Mouse (Mus musculus) limb, embryonic 13.5 days (tissue): ENCODE data around the gene Slc3a2. TPM values are rescaled to one million over a fixed set of nuclear protein-coding genes. Genes with fewer than 3 reads are reported as not detected.
"Not testable (repeated sequence)": the region's sequence is repeated elsewhere in the genome, so short reads cannot be mapped to it uniquely, and the experiment has no call there.

Experiments
- ATAC-seq: fragments of 200-750 bp; cut with Nextera tagmentation; 2 replicates; pipeline ENCODE4 v1.8.0; 2017; ENCODE audit warnings: low read depth, moderate number of reproducible peaks, moderate TSS enrichment; ENCODE audit not compliant: low FRiP score
- H3K27ac ChIP-seq: fragments of 300-500 bp; sonication (generic); 2 replicates; pipeline ENCODE4 v1.5.1; 2015; ENCODE audit warnings: inconsistent platforms, mild to moderate bottlenecking, moderate library complexity
- H3K27me3 ChIP-seq: fragments of 300-500 bp; sonication (generic); 2 replicates; pipeline ENCODE4 v1.6.1; 2015; ENCODE audit warnings: mild to moderate bottlenecking, inconsistent platforms
- H3K36me3 ChIP-seq: fragments of 300-500 bp; sonication (generic); 2 replicates; pipeline ENCODE4 v1.6.1; 2015; ENCODE audit warnings: inconsistent platforms, mild to moderate bottlenecking, moderate library complexity
- H3K4me1 ChIP-seq: fragments of 300-500 bp; sonication (generic); 2 replicates; pipeline ENCODE4 v1.6.1; 2015; ENCODE audit warnings: inconsistent platforms
- H3K4me2 ChIP-seq: fragments of 300-500 bp; sonication (generic); replicated peaks from 2 replicates; pipeline ENCODE4 v1.6.1; 2015; ENCODE audit warnings: inconsistent platforms, mild to moderate bottlenecking, moderate library complexity
- H3K4me3 ChIP-seq: fragments of 300-500 bp; sonication (generic); 2 replicates; pipeline ENCODE4 v1.5.1; 2015; ENCODE audit warnings: moderate library complexity, mild to moderate bottlenecking, inconsistent platforms
- H3K9ac ChIP-seq: fragments of 300-500 bp; sonication (generic); 2 replicates; pipeline ENCODE4 v1.6.1; 2015; ENCODE audit warnings: mild to moderate bottlenecking, inconsistent platforms
- H3K9me3 ChIP-seq: fragments of 300-500 bp; sonication (generic); 2 replicates; pipeline ENCODE4 v1.6.1; 2016; ENCODE audit warnings: inconsistent platforms
- WGBS: fragments of 180-500 bp; shearing (Covaris S2); methylation state at CpG from one replicate; pipeline ENCODE4 v1.1.7; 2015; 5-methylcytosine and 5-hydroxymethylcytosine counted together
- polyA plus RNA-seq: library from polyadenylated mRNA; unstranded; fragments of >200 nt; fragmentation: Nextera tagmentation; extraction: Ambion mirVana; gene quantifications from 2 replicates; pipeline ENCODE4 v1.2.1, GENCODE M21; 2015

Slc3a2 gene
- polyA plus RNA-seq, 1 experiment from 2014 or later: 103 TPM

DNA sequence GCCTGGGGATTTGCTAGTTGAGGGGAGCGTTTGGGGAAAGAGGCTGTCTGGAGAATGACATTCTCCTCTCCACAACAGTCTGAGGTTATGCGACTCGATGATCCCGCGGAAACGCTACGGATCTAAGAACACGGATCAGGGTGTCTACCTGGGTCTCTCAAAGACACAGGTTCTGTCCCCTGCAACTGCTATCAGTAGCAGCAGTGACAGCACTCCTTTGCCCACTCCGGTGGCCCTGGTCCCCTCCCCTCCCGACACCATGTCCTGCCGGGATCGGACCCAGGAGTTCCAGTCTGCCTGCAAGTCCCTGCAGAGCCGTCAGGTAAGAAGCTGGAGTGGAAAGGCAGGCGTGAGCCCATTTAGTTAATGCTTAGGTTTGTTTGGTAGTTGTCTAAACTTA lies 19.0 kb upstream of the Slc3a2 start:
- H3K4me3 ChIP-seq: peak overlapping the region; percentile 99
- no peak for ATAC-seq
- no peaks in the 10 kb centered on the region for H3K9me3 ChIP-seq
- H3K36me3 ChIP-seq: peaks cover 81% of the 10 kb centered on the region
- WGBS: 18% methylated on average over 14 of the region's 14 CpGs
- peaks cover 23% of the 10 kb centered on the region for H3K4me1 ChIP-seq
- H3K9ac ChIP-seq: peak overlapping the region; percentile 94
- peak overlapping the region; percentile 98 for H3K4me2 ChIP-seq
- H3K27me3 ChIP-seq: no peaks in the 10 kb centered on the region
- H3K27ac ChIP-seq: peak overlapping the region; percentile 95

- Histone ChIP-seq H3K36me3 (peaks cover 73% of the 10 kb centered on the region), H3K4me1 (peaks cover 29% of the 10 kb centered on the region), H3K27ac (peak within 1 kb of the TSS; percentile 95), H3K4me2 (peak within 1 kb of the TSS; percentile 98), H3K27me3 (no peaks in the 10 kb centered on the region), H3K9me3 (no peaks in the 10 kb centered on the region), H3K4me3 (peak within 1 kb of the TSS; percentile 99), H3K9ac (peak within 1 kb of the TSS; percentile 94)
- WGBS: under 1% methylated on average over 36 of the region's 36 CpGs
- peak; percentile 98 for ATAC-seq
Observed at GRCm38 (mm10) chr19:8741243-8741869, 18.2 kb upstream of the Slc3a2 start, which contains the start of gene Stx5a. Stx5a (plus strand) TSS chr19:8741413.

- WGBS: 64% methylated on average over 14 of the region's 14 CpGs
- Histone ChIP-seq H3K4me3 (peak within 1 kb of the TSS; percentile 99), H3K27ac (peak within 1 kb of the TSS; percentile 95), H3K9me3 (no peaks in the 10 kb centered on the region), H3K27me3 (no peaks in the 10 kb centered on the region), H3K4me2 (peak within 1 kb of the TSS; percentile 55), H3K9ac (peak within 1 kb of the TSS; percentile 94), H3K36me3 (peaks cover 66% of the 10 kb centered on the region), H3K4me1 (peaks cover 29% of the 10 kb centered on the region)
- peak; percentile 2; the same call in 1 of the 2 replicates for ATAC-seq
Observed at GRCm38 (mm10) chr19:8740603-8741002, 17.4 kb upstream of the Slc3a2 start, which contains the start of gene 1700092M07Rik. 1700092M07Rik (plus strand) TSS chr19:8740718.

DNA sequence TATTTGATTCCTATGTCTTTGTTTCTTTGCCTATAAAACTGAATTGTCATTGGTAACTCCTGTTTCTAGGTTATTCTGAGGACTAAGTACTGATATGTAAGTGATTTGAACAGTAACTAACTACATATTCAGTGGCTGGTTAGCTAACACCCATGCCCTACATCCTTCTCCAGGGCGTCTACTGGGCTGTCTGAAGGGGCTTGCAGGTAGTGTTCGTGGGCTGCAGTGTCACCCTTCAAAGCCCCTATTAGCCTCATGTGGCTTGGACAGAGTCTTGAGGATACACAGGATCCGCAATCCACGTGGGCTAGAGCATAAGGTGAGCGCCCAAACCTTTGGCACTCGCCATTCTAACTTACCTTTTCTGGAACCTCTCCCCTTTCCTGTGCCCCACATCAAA lies 16.5 kb upstream of the Slc3a2 start:
- ATAC-seq: no peak
- peaks cover 33% of the 10 kb centered on the region for H3K4me1 ChIP-seq
- peaks cover 56% of the 10 kb centered on the region for H3K36me3 ChIP-seq
- no peak overlapping the region for H3K4me2 ChIP-seq
- no peak overlapping the region for H3K9ac ChIP-seq
- no peak overlapping the region for H3K4me3 ChIP-seq
- H3K9me3 ChIP-seq: no peaks in the 10 kb centered on the region
- H3K27ac ChIP-seq: no peak overlapping the region
- 89% methylated on average over 6 of the region's 6 CpGs for WGBS
- no peaks in the 10 kb centered on the region for H3K27me3 ChIP-seq

DNA sequence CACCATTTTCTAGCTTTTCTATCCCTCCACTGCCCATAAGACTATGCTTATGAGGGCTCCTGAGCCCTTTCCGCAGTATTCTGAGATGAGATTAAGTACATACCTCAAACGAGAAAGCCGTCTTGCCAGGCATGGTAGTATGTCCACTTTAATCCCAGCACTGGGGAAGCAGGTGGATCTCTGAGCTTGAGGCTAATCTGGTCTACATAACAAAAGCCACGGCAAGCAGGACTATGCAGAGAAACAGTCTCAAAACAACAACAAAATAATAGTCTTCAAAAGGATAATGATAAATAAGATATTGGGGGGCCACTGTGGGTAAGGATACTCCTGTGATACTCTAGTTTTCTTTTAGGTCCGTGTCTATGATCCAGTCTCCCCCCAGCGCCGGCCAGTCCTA lies 15.7 kb upstream of the Slc3a2 start:
- Histone ChIP-seq H3K9ac (no peak overlapping the region), H3K4me2 (no peak overlapping the region), H3K4me1 (peaks cover 33% of the 10 kb centered on the region), H3K36me3 (peaks cover 49% of the 10 kb centered on the region), H3K27me3 (no peaks in the 10 kb centered on the region), H3K4me3 (no peak overlapping the region), H3K9me3 (no peaks in the 10 kb centered on the region), H3K27ac (no peak overlapping the region)
- no peak for ATAC-seq
- 92% methylated on average over 7 of the region's 7 CpGs for WGBS

DNA sequence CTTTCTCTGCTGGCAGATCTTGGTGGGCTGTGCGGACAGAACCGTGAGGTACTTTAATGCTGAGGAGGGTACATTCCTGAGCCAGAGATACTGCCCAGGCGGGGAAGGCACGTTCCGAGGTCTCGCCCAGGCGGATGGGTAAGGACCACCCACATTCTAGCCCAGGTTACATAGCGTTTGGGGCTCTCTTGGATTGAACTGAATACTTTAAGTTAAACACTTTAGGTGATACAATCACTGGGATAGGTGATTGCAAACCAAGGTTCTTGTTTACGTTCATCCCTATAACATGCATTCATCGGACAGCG lies 12.9 kb upstream of the Slc3a2 start:
- peak overlapping the region; percentile 95 for H3K4me3 ChIP-seq
- H3K9me3 ChIP-seq: no peaks in the 10 kb centered on the region
- peak overlapping the region; percentile 85 for H3K9ac ChIP-seq
- H3K27ac ChIP-seq: peak overlapping the region; percentile 69
- peak overlapping the region; percentile 75 for H3K4me2 ChIP-seq
- H3K4me1 ChIP-seq: peaks cover 20% of the 10 kb centered on the region
- WGBS: 2% methylated on average over 11 of the region's 11 CpGs
- no peak for ATAC-seq
- no peaks in the 10 kb centered on the region for H3K27me3 ChIP-seq
- H3K36me3 ChIP-seq: peaks cover 37% of the 10 kb centered on the region

DNA sequence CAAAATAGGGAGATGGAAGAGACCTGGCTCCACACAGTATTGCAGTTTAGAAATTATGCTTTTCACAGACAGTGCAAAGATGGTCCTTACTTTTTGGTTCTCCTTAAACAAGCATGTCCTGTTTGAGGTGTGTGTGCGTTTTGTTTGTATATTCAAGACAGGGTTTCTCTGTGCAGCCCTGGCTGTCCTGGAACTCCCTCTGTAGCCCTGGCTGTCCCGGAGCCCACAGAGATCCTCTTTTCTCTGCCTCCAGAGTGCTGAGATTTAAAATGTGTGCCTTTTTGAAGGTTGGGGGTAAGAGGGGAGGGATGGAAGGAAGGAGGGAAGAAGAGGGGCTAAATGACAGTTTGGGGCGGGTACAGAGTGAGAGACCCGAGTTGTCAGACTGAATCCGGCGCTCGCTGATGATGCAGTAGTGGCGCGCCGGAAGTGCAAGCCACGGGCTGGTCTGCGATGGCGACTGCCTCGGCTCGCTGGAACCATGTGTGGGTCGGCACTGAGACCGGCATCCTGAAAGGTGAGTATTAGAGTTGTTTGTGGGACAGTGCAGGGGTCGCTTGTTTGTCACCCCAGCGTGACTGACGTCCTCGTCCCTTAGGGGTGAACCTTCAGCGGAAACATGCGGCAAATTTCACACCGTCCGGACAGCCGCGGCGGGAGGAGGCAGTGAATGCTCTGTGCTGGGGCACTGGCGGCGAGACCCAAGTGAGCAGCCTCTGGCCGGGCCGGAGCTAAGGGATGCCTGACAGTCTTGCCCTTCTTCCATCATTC lies 12.4 kb upstream of the Slc3a2 start, which contains the start of gene Wdr74:
Gene Wdr74 (plus strand): TSS at position 439 of the 771 bp plus-strand sequence.
- WGBS: under 1% methylated on average over 32 of the region's 32 CpGs

GRCm38 (mm10) chr19:8734334-8734733 lies 11.2 kb upstream of the Slc3a2 start:
- H3K4me2 ChIP-seq: no peak overlapping the region
- H3K9me3 ChIP-seq: no peaks in the 10 kb centered on the region
- H3K36me3 ChIP-seq: peaks cover 23% of the 10 kb centered on the region
- H3K27ac ChIP-seq: no peak overlapping the region
- WGBS: 74% methylated on average over 3 of the region's 3 CpGs
- H3K4me3 ChIP-seq: no peak overlapping the region
- H3K27me3 ChIP-seq: no peaks in the 10 kb centered on the region
- H3K9ac ChIP-seq: no peak overlapping the region
- H3K4me1 ChIP-seq: peaks cover 11% of the 10 kb centered on the region
- ATAC-seq: no peak

More for the DNA sequence above, 12.4 kb upstream of the Slc3a2 start, which contains the start of gene Wdr74:
- Histone ChIP-seq H3K27me3 (no peaks in the 10 kb centered on the region), H3K4me1 (peaks cover 16% of the 10 kb centered on the region), H3K36me3 (peaks cover 35% of the 10 kb centered on the region), H3K9ac (peak within 1 kb of the TSS; percentile 85), H3K4me3 (peak within 1 kb of the TSS; percentile 95), H3K4me2 (peak within 1 kb of the TSS; percentile 75), H3K27ac (peak within 1 kb of the TSS; percentile 69), H3K9me3 (no peaks in the 10 kb centered on the region)
- peak; percentile 95 for ATAC-seq

GRCm38 (mm10) chr19:8728335-8729099 lies 5.3 kb upstream of the Slc3a2 start:
- H3K9ac ChIP-seq, H3K4me2 ChIP-seq, ATAC-seq, H3K4me3 ChIP-seq, H3K27me3 ChIP-seq, H3K9me3 ChIP-seq, H3K27ac ChIP-seq: not testable (repeated sequence)
- Histone ChIP-seq H3K36me3 (peaks cover 30% of the 10 kb centered on the region), H3K4me1 (peaks cover 19% of the 10 kb centered on the region)
- WGBS: 57% methylated on average over 3 of the region's 3 CpGs

GRCm38 (mm10) chr19:8727495-8728114 lies 4.4 kb upstream of the Slc3a2 start:
- no peak for ATAC-seq
- Histone ChIP-seq H3K9me3 (no peaks in the 10 kb centered on the region), H3K27me3 (no peaks in the 10 kb centered on the region), H3K9ac (no peak overlapping the region), H3K4me1 (peaks cover 19% of the 10 kb centered on the region), H3K4me3 (no peak overlapping the region), H3K36me3 (peaks cover 30% of the 10 kb centered on the region), H3K4me2 (no peak overlapping the region), H3K27ac (no peak overlapping the region)
- 18% methylated on average over 5 of the region's 5 CpGs for WGBS

DNA sequence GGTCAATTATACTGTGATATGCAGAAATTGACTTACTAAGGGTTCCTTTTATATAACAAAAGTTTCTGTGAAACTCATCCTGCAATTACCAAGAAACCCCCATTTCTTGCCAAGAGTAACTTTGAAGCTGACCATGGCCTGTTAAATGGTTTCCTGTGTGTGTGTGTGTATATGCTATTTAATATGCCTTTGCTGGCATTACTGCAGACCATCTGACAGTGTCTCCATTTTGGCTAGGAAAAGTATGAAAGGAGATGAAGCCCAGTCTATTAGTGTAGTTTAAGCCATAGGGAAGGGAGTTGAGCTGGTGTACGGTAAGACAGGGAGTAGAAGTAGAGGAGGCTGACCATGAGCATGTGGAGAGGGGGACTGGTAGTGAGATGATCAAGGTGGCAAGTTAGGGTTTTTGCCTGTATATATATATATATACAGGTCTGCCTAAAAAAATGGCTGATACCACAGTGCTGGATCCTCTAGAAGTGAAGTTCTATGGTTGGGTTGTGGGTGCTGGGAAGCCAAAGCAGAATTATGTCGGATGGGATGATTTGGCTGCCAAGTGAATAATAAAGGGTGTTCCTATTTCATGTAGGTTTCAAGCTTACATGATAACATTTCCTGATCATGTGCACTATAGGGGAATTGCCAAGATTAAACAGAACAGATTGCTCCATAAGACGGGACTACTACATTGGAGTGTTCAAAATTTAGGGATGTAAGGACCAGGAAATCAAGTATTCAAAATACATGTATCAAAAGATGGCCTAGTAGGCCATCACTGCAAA lies 3.6 kb upstream of the Slc3a2 start:
- Histone ChIP-seq H3K27ac (no peak overlapping the region), H3K9me3 (no peaks in the 10 kb centered on the region), H3K36me3 (peaks cover 30% of the 10 kb centered on the region), H3K4me3 (peak overlapping the region; percentile 83; the same call in 1 of the 2 replicates), H3K27me3 (no peaks in the 10 kb centered on the region), H3K4me1 (peaks cover 25% of the 10 kb centered on the region), H3K4me2 (peak overlapping the region; percentile 9; the same call in 1 of the 2 replicates), H3K9ac (no peak overlapping the region)
- 13% methylated on average over 3 of the region's 3 CpGs for WGBS
- no peak for ATAC-seq
